Mouse (Mus musculus) lung, postnatal 0 days (tissue): ENCODE measurements around the gene Ephb6.

Source experiments
- CTCF ChIP-seq: IDR thresholded peaks from 2 replicates; pipeline ENCODE4 v1.5.1; 2016; ENCODE audit warnings: antibody characterized with exemption, mild to moderate bottlenecking
- EP300 ChIP-seq: IDR thresholded peaks from 2 replicates; pipeline ENCODE4 v1.6.1; 2016; ENCODE audit warnings: antibody characterized with exemption, mild to moderate bottlenecking, control low read depth

DNA sequence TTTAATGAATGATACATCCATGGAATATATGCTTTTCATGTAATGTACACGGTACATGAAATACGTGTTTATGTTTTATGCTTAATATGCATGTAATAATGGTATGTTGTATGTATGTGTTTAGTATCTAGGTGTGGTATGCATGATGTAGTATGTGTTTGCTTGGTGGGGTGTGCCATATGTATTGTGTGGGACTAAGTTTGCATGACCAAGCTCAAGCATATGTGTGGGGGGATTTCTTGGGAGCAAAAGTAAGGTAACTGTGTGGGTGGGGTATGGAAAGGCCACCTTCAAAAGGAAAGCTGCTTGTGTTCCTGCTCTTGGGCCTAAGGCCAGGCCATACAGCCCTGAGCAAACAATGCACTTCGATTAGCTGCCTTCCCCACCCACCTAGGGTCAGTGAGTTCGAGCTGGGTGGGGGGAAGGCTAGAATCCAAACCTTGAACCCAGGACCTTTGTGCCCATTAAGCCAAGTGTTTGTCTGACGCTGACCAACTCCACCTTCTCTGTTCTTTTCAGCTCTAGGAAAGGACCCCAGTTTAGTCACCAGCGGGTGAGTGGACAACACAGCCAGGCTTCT is 32.7 kb downstream of the Ephb6 start:
- no peak for TF ChIP-seq CTCF
- no peak for TF ChIP-seq EP300
